Mouse (Mus musculus) 3T3-L1 (cell line): Measurements from ENCODE around the gene Foxp1.
A peak's percentile ranks its signal among the peaks of the same experiment; 100 is the strongest.

Experiments
- DNase-seq: peaks from one replicate; pipeline ENCODE4 v3.0.0-alpha.2; 2015; ENCODE audit warnings: low read depth, low spot score

Gene Foxp1

DNA sequence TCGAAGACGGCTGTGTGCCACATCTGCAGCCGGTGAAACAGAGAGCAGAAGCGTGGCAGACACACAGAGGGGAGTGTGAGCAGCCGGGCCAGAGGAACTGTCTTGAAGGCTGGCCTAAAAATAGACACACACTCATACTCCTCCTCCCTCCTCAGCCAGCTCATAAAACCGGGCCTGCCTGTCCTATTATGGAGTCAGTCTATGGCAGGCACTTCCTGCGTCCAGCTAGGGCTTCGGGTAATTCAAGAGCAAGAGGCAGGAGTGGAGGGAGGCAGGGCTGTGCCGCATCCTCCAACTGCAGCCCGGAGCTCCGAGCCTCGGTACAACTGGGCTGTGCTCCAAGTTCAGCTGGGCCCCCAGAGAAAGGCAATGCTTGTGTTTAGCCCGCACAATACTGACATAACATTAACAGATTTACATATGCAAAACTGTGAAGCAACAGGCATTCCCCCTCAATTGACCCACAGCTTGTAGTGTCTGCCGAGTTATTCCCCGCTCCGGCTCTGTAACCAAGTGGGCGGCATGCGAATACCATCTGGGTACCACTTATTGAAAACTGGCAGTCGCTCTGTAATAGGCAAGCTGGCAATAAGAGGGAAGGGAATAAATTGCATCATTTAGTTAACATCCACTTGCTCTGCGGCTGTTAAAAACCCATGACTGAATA is 37.2 kb downstream of the Foxp1 start:
- peak; percentile 93 for DNase-seq

- no peak for DNase-seq
Measured at GRCm38 (mm10) chr6:99484884-99485216, 37.7 kb downstream of the Foxp1 start.

DNA sequence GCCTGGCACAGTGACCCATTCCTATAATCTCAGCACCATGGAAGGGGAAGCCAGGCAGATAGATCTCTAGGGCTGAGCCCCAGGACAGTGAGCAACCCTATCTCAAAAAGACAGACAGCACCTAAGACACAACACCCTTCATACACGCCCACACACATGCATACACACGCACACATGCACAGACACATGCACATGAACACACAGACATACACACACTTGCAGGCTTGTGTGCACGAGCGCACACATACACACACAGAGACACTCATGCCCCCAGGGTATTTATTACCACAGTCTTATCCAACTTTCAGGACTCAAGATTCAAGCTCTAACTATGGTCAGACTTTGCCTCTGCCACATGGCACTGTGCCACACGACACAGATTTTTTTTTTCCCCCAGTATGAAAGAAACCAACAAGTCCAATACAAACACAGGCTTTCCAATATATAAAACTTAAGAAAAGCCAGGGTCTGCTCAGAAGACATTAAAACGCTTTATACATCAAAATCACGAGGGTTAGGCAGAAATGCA is 38.3 kb downstream of the Foxp1 start:
- peak; percentile 65 for DNase-seq

DNA sequence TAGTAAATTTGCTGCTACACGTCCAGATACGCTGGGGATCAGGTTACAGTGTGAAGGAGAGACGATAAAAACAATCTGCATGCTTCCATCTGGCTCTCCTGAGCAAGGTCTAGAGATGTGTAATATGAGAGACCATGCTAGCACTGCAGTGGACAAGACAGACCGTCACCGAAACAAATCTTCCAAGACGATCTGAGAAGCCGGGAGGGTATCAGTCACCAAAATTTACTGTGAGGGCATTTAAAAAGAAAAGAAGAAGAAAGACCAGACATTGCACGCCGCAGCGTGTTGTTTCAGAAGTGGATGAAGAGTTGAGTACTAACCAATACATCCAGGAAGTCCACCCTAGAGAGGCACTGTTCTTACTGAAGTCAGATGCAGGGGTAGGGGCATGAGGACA is 39.0 kb downstream of the Foxp1 start:
- DNase-seq: no peak

DNA sequence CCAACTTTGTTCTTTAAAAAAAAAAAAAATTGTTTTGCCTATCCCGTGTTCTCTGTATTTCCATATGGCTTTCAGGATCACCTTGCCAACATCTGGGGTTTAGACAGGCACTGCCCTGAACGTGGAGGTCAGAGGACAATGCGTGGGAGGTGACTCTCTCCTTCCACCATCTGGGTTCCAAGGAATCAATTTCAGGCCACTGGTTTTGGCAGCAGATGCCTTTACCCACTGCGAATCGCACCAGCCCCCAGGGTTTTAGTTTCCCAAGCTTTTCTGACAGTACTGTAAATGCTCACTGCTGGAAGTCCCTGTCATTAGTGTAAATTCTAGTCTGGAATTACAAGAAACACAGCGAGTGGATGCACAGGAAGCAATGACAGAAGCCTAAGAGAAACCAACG is 41.0 kb downstream of the Foxp1 start:
- no peak for DNase-seq

- DNase-seq: peak; percentile 85
Measured at GRCm38 (mm10) chr6:99478873-99479650, 43.5 kb downstream of the Foxp1 start.

DNA sequence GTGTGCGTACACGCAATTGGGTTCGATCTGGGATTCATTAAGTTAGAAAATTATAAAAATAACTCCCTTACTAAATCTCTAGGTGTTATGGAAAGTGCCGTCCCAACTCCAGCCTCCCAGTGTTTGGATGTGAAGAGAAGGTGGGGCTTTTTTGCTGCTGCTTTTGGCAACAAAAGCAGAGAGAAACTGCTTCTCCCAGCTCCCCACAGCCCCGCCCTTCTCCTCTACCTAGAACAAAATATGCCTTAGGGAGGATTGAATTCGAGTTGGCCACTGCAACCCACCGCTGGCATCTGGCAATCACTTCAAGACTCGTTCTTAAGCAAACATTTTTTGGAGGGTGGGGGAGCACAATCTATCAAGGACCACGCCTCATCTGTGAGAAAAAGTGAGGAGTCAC is 47.5 kb downstream of the Foxp1 start:
- no peak for DNase-seq

GRCm38 (mm10) chr6:99470906-99471305 is 51.6 kb downstream of the Foxp1 start:
- DNase-seq: no peak

- no peak for DNase-seq
Measured at GRCm38 (mm10) chr6:99469134-99469834, 53.2 kb downstream of the Foxp1 start.

- no peak for DNase-seq
Measured at GRCm38 (mm10) chr6:99467831-99468230, 54.7 kb downstream of the Foxp1 start.

DNA sequence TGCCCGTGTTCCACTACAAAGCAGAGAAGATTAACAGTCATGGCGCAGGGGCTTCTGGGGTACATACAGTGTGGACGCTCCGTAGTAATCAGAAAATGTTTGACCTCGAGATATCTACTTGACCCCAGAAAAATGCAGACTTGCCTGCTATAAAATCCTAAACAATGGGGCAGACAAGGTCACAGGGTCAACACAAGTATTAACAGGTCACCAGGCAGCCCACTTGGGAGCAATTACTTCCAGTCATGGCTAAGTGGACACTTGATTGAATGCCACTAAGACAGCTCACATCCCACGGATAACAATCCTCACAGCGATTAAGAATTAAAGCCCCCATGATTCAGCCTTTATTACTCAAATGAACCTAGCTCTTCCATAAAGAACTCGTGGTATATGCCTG is 55.4 kb downstream of the Foxp1 start:
- DNase-seq: no peak

DNA sequence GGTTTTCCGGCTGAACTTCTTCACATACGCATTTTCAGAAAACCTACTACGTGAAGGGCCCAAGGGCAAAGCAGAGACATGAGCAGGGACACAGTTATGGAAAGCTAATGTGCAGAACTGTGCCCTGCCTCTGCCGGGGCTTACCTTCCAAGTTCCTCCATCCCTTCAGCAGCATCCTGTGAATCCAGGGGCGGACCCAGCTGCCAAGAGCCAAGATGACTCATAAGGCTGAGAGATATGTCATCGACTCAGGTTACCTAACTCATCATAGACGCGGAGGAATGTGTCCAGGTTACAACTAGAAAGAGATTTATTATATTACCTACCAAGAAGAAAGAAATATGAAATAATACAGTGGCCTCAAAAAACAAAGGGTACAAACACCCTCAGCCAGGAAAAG is 56.2 kb downstream of the Foxp1 start:
- peak; percentile 89 for DNase-seq

DNA sequence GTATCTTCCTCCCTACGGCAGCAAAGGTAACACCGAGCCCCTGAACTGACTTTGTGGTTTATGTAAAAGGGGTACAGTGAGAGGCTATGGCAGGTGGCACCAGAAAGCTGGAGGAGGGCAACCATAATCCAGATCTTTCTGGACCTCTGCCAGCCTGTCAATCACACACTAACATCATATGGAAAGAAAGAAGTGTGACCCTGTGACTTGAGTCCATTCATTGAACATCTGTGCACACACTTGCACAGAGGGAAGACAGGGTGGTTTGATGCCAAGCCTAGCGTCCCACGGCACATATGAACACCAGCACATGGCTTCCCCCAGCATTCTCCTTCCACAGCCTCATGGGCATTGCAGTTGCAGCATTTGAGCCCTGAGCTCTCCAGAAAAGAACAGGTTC is 58.1 kb downstream of the Foxp1 start:
- DNase-seq: no peak

DNA sequence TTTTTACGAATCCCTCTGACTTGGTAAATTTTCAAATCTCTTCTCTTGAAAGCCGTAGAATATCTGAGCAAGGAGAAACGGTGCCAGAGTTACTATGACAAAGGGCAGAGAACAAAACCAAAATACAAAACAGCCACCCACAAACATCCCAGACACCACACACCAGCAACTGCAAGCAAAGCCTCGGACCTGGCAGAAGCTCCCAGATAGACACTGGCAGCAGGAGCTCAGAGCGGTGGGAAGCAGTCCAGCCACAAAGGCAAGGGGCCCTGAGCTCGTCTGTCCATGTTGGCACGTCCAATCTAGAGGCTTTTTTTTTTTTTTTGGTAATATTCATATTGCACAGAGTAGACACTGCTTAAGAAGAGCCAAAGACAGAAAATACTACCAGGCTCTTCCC is 58.6 kb downstream of the Foxp1 start:
- DNase-seq: no peak

DNA sequence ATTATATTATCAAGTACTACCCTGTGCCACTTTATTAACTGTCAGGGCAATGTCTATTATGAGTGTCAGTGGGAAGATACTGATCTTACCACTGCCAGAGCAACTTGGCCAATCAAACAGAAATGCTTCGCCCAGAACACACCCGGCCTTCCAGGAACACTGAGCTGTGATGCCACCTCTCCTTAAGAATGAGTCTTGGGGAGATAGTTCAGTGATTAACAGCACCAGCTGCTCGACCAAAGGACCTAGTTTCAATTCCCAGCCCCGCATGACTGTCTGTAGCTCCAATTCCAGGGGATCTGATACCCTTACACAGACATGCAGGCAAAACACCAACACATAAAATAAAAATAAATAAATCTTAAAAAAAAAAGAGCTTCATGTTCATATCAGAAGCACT is 63.7 kb downstream of the Foxp1 start:
- no peak for DNase-seq

DNA sequence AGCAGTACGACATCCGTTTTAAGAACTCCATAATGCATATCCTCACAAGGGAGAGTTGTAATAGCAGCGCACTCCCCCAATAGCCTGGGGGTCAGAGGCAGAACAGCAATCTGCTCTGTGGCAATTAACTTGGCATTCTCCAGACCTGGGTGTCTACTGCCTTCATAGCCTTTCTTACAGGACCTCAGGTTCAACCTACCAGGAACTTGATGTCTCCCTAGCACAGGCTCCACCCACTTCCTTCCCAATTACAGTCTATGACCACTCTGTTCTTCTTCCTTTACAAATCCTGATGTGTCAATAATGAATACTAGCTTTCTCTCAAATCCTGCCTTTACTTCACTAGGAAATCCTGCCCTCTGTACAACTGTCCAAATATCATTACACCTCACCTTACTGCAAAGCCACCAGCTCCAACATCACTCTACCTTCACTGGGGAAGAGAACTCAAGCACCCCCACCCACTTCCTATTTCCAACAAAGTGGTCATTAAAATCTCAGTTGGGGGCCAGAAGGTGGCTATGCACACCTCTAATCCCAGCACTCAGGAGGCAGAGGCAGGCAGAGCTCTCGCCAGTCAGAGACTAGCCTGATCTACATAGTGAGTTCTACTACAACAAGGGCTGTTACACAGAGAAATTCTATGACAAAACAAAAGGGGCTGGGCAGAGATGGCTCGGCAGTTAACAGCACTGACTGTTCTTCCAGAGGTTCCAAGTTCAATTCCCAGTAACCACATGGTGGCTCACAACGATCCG is 68.6 kb downstream of the Foxp1 start:
- DNase-seq: no peak

DNA sequence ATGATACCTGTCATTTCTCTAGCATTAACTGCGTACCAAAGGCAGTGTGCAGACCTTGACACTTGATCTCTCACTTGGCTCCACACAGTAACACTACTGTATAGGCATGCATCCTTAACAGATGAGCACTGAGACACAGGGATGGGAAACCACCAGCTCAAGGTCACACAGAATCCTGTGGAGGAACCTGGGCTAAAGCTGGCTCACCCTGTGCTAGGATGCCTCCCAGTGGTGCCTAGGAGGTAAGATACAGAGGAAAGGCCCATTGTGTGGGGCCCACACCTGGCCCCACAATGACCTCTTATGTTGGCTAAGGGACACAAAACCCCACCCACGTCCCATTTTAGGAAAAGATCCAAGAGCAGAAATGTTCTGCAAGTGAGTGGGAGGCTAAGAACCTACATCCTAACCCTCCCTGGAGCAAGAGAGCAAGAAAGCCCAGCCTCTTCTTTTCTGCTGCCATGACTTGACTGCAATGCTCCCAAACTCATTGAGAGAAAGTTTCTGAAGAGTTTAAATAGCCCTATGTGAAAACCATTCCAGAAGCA is 69.8 kb downstream of the Foxp1 start:
- DNase-seq: no peak

DNA sequence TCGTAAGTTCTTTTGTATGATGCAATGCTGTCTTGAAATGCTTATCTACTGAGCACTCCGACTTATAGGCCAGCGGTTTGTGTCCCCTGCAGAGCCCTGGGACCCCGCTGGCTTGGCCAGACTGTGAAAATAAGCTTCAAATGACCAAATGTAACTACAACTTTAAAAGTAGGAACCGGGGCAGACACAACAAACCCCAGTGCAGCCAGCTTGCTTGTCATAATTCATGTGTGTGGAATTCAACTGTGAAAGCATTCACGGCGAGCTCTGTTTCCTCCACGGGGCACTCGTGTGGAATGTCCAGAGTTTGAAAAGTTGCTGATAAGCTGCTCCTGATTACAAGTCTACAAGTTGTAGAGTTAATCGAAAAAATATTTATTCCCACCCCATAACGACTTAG is 71.0 kb downstream of the Foxp1 start:
- DNase-seq: no peak

DNA sequence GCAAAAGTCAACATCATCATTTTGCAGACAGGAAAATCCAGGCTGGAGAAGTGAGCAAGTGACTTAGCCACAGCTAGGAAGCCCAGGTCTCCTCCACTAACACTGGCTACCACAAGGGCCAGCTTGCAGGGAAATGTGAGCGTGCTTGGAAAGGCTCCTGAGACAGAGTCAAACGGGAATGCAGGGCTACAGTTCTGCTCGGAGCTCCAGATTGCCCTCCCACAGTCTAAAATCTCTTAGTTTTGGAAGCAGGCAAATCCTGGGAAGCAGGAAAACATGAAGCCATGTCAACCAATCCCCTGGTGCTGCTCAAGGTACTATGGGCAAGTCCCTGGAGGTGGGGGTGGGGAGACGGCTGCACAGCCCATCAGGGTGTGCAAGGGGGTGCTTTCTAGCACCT is 75.1 kb downstream of the Foxp1 start:
- DNase-seq: no peak

GRCm38 (mm10) chr6:99446801-99447415 is 75.6 kb downstream of the Foxp1 start:
- DNase-seq: peak; percentile 80

- DNase-seq: peak; percentile 67
Measured at GRCm38 (mm10) chr6:99443460-99443859, 79.1 kb downstream of the Foxp1 start.
